Comparison of ENCODE assay signal across 24 mouse cellular contexts in genomic region chrX:99355128-99355527, GRCm38 (mm10).
DNase-seq lines count a peak whose midpoint lies in the region; ATAC-seq and TF ChIP-seq lines count a peak whose summit lies in the region.
"Had no signal": no experiment of that assay in that cellular context is flagged by ENCODE, and none has a peak within 500 bp of the region (broad histone marks: within the 10 kb centered on the region; RNA-seq: fewer than 3 reads in every experiment).

No protein-coding gene starts in this region.

- ATAC-seq in intestine, embryonic 14.5 days (replicated peaks; ENCODE audit: low FRiP score, low TSS enrichment, low read depth), result no peak
- no peak for ATAC-seq in intestine, embryonic 15.5 days
- no peak for ATAC-seq in limb, embryonic 11.5 days (ENCODE audit: insufficient number of reproducible peaks, low FRiP score, low TSS enrichment, low read depth)
- ATAC-seq: CD4-positive, CD25-positive, alpha-beta regulatory T cell, adult 4 months; forebrain, embryonic 13.5 days; forebrain, embryonic 16.5 days; hindbrain, embryonic 16.5 days; Patski had no signal

- intact Hi-C loops in gastrocnemius, adult 2 months (cut with DNase I), result loop anchor here (5.0 kb wide), 1 partner anchor 223 kb away; no protein-coding TSS in a partner anchor

- DNase-seq in intestine, embryonic 14.5 days (ENCODE audit: low spot score), result peak; percentile 12
- DNase-seq in MEL (ENCODE audit: low read depth, low spot score) (peak; percentile 24), MEL-GATA-1-ER (ENCODE audit: extremely low read depth, low read depth) (peak; percentile 57)
- DNase-seq in limb, embryonic 11.5 days (ENCODE audit: low spot score), result peak; percentile 2
- DNase-seq in thymus, postnatal 0 days (ENCODE audit: low spot score), result no peak
- DNase-seq in gastrocnemius, adult 2 months, result no peak
- no peak for DNase-seq in right cerebral cortex, adult 18-20 months
- DNase-seq: adrenal gland, adult 2 months; adrenal gland, postnatal 14 days; cerebellum, adult 11 months; cerebellum, adult 8-10 months; cerebellum, postnatal 36 days; gastrocnemius, postnatal 14 days; heart, adult 18-20 months had no signal

- H3K4me3 ChIP-seq in intestine, embryonic 14.5 days (ENCODE audit: low read depth, low read length), result no peak overlapping the region
- no peak overlapping the region for H3K4me3 ChIP-seq in intestine, embryonic 15.5 days (replicated peaks)
- no peak overlapping the region for H3K4me3 ChIP-seq in MEL (ENCODE audit: control insufficient read depth in 1 of 2, insufficient read depth in 1 of 2, low read depth in 2 of 2, low read length in 2 of 2)
- H3K4me3 ChIP-seq in limb, embryonic 11.5 days (ENCODE audit: low read depth, low read length), result no peak overlapping the region
- no peak overlapping the region for H3K4me3 ChIP-seq in gastrocnemius, adult 2 months
- H3K4me3 ChIP-seq: forebrain, embryonic 10.5 days; forebrain, embryonic 13.5 days; hindbrain, embryonic 10.5 days; hindbrain, embryonic 13.5 days had no signal

- no peak overlapping the region for H3K4me2 ChIP-seq in intestine, embryonic 14.5 days (ENCODE audit: low read length)
- no peak overlapping the region for H3K4me2 ChIP-seq in intestine, embryonic 15.5 days (replicated peaks)
- no peak overlapping the region for H3K4me2 ChIP-seq in limb, embryonic 11.5 days (ENCODE audit: low read depth, severe bottlenecking)
- H3K4me2 ChIP-seq: forebrain, embryonic 13.5 days; heart, embryonic 11.5 days; hindbrain, embryonic 13.5 days had no signal

- TF ChIP-seq RAD21 in MEL (IDR thresholded peaks at IDR 0.05; ENCODE audit: low read depth, low read length), result no peak

- H3K9me3 ChIP-seq in intestine, embryonic 14.5 days (ENCODE audit: control insufficient read depth, low read length), result no peaks in the 10 kb centered on the region
- H3K9me3 ChIP-seq in intestine, embryonic 15.5 days, result no peaks in the 10 kb centered on the region
- no peaks in the 10 kb centered on the region for H3K9me3 ChIP-seq in MEL (replicated peaks; ENCODE audit: insufficient read depth, low read length)
- no peaks in the 10 kb centered on the region for H3K9me3 ChIP-seq in limb, embryonic 11.5 days (ENCODE audit: control insufficient read depth, low read length)
- H3K9me3 ChIP-seq: forebrain, embryonic 10.5 days; forebrain, embryonic 13.5 days; hindbrain, embryonic 10.5 days; hindbrain, embryonic 13.5 days had no signal

- H3K36me3 ChIP-seq in intestine, embryonic 14.5 days (ENCODE audit: control insufficient read depth, insufficient read depth, low read length), result no peaks in the 10 kb centered on the region
- no peaks in the 10 kb centered on the region for H3K36me3 ChIP-seq in intestine, embryonic 15.5 days
- no peaks in the 10 kb centered on the region for H3K36me3 ChIP-seq in MEL (ENCODE audit: control insufficient read depth in 1 of 2, insufficient read depth in 2 of 2, low read length in 2 of 2)
- no peaks in the 10 kb centered on the region for H3K36me3 ChIP-seq in limb, embryonic 11.5 days (ENCODE audit: control insufficient read depth, insufficient read depth, low read length)
- H3K36me3 ChIP-seq: forebrain, embryonic 10.5 days; hindbrain, embryonic 10.5 days; hindbrain, embryonic 13.5 days had no signal

- peaks cover 23% of the 10 kb centered on the region; the same call in 1 of the 2 replicates for H3K27me3 ChIP-seq in intestine, embryonic 14.5 days (replicated peaks; ENCODE audit: control insufficient read depth, insufficient read depth, low read length)
- peaks cover 16% of the 10 kb centered on the region; the same call in 1 of the 2 replicates for H3K27me3 ChIP-seq in intestine, embryonic 15.5 days (replicated peaks)
- no peaks in the 10 kb centered on the region for H3K27me3 ChIP-seq in MEL (ENCODE audit: control insufficient read depth in 1 of 2, insufficient read depth in 2 of 2, low read length in 2 of 2)
- H3K27me3 ChIP-seq in limb, embryonic 11.5 days (ENCODE audit: control insufficient read depth, insufficient read depth, low read length), result peaks cover 36% of the 10 kb centered on the region

- H3K79me2 ChIP-seq in MEL (ENCODE audit: control insufficient read depth, insufficient read depth, low read length, poor library complexity), result no peaks in the 10 kb centered on the region

- no peak for TF ChIP-seq CTCF in MEL (IDR thresholded peaks at IDR 0.05 in 2 of 3, conservative IDR thresholded peaks at IDR 0.05 in 1 of 3; ENCODE audit: control insufficient read depth in 1 of 3, insufficient read depth in 1 of 3, low read depth in 2 of 3, low read length in 3 of 3, poor library complexity in 1 of 3, severe bottlenecking in 1 of 3)
- no peak for TF ChIP-seq CTCF in gastrocnemius, adult 2 months (IDR thresholded peaks at IDR 0.05)

- TF ChIP-seq EP300 in MEL (IDR thresholded peaks at IDR 0.05; ENCODE audit: low read depth in 1 of 2, low read length in 2 of 2), result peak; percentile 16 to 45; a peak in 1 of 4 replicates

- WGBS in intestine, embryonic 14.5 days, result 68% methylated on average over 5 of the region's 5 CpGs
- 67% methylated on average over 5 of the region's 5 CpGs for WGBS in intestine, embryonic 15.5 days
- 75% methylated on average over 5 of the region's 5 CpGs for WGBS in limb, embryonic 11.5 days

- no peak for TF ChIP-seq POLR2A in MEL (IDR thresholded peaks at IDR 0.05; ENCODE audit: control insufficient read depth in 1 of 2, insufficient read depth in 1 of 2, low read depth in 1 of 2, low read length in 2 of 2, poor library complexity in 1 of 2)

- H3K9ac ChIP-seq in intestine, embryonic 14.5 days (ENCODE audit: low read length), result no peak overlapping the region
- no peak overlapping the region for H3K9ac ChIP-seq in intestine, embryonic 15.5 days
- H3K9ac ChIP-seq in MEL (ENCODE audit: control insufficient read depth, low read depth, low read length, poor library complexity, severe bottlenecking), result no peak overlapping the region
- no peak overlapping the region for H3K9ac ChIP-seq in limb, embryonic 11.5 days (ENCODE audit: low read length)
- H3K9ac ChIP-seq: forebrain, embryonic 13.5 days; hindbrain, embryonic 13.5 days had no signal

- H3K4me1 ChIP-seq in intestine, embryonic 14.5 days (replicated peaks; ENCODE audit: control insufficient read depth, insufficient read depth, low read length), result no peaks in the 10 kb centered on the region
- 0 out of 2 replicates have a peak, but pooled peaks cover 4% of the 10 kb centered on the region for H3K4me1 ChIP-seq in intestine, embryonic 15.5 days (replicated peaks)
- peaks cover 0 to 4% of the 10 kb centered on the region in 2 experiments; a peak in 1 of 4 replicates for H3K4me1 ChIP-seq in MEL (ENCODE audit: control insufficient read depth in 1 of 2, insufficient read depth in 2 of 2, low read length in 2 of 2)
- no peaks in the 10 kb centered on the region for H3K4me1 ChIP-seq in limb, embryonic 11.5 days (ENCODE audit: control insufficient read depth, insufficient read depth, low read length)

- no peak overlapping the region for H3K27ac ChIP-seq in intestine, embryonic 14.5 days (ENCODE audit: low read depth)
- no peak overlapping the region for H3K27ac ChIP-seq in intestine, embryonic 15.5 days
- H3K27ac ChIP-seq in MEL (ENCODE audit: control insufficient read depth, low read depth, low read length), result no peak overlapping the region
- no peak overlapping the region for H3K27ac ChIP-seq in limb, embryonic 11.5 days (replicated peaks; ENCODE audit: low read depth, low read length)
- no peak overlapping the region for H3K27ac ChIP-seq in gastrocnemius, adult 2 months
- H3K27ac ChIP-seq: forebrain, embryonic 10.5 days; forebrain, embryonic 13.5 days; hindbrain, embryonic 10.5 days; hindbrain, embryonic 13.5 days had no signal

TF ChIP-seq in MEL, 35 proteins besides CTCF, POLR2A, EP300 and RAD21:
- TF ChIP-seq RCOR1 (IDR thresholded peaks at IDR 0.05; ENCODE audit: low read depth, low read length) (no peak), TAL1 (IDR thresholded peaks at IDR 0.05; ENCODE audit: low read length) (peak; percentile 24; the same call in 1 of the 2 replicates), ELF1 (IDR thresholded peaks at IDR 0.05; ENCODE audit: low read depth, low read length) (no peak), GATA1 (IDR thresholded peaks at IDR 0.05; ENCODE audit: low read depth, low read length) (0 out of 2 replicates have a peak, but pooled peaks have one; percentile 8), ZC3H11A (IDR thresholded peaks at IDR 0.05; ENCODE audit: low read depth, low read length) (no peak), ZMIZ1 (IDR thresholded peaks at IDR 0.05; ENCODE audit: low read depth, low read length) (no peak), SMC3 (IDR thresholded peaks at IDR 0.05; ENCODE audit: low read depth, low read length) (no peak), TCF12 (IDR thresholded peaks at IDR 0.05; ENCODE audit: low read depth, low read length) (peak; percentile 48; the same call in 1 of the 2 replicates)

Comparison
In these comparisons a context has a peak if more than half of its experiments do, and no peak if none do; other contexts are left out.
1. DNase-seq: peak in intestine, embryonic 14.5 days (single experiment), MEL (single experiment), MEL-GATA-1-ER (single experiment) and limb, embryonic 11.5 days (single experiment); none in thymus, postnatal 0 days (single experiment), gastrocnemius, adult 2 months (single experiment) and right cerebral cortex, adult 18-20 months (single experiment).